Mouse (Mus musculus) lung, postnatal 36 days (tissue): ENCODE data around the gene Nfib.

Source experiments
- DNase-seq: peaks from one replicate; pipeline ENCODE4 v3.0.0; 2022; ENCODE audit warnings: mixed read lengths

Nfib gene

DNA sequence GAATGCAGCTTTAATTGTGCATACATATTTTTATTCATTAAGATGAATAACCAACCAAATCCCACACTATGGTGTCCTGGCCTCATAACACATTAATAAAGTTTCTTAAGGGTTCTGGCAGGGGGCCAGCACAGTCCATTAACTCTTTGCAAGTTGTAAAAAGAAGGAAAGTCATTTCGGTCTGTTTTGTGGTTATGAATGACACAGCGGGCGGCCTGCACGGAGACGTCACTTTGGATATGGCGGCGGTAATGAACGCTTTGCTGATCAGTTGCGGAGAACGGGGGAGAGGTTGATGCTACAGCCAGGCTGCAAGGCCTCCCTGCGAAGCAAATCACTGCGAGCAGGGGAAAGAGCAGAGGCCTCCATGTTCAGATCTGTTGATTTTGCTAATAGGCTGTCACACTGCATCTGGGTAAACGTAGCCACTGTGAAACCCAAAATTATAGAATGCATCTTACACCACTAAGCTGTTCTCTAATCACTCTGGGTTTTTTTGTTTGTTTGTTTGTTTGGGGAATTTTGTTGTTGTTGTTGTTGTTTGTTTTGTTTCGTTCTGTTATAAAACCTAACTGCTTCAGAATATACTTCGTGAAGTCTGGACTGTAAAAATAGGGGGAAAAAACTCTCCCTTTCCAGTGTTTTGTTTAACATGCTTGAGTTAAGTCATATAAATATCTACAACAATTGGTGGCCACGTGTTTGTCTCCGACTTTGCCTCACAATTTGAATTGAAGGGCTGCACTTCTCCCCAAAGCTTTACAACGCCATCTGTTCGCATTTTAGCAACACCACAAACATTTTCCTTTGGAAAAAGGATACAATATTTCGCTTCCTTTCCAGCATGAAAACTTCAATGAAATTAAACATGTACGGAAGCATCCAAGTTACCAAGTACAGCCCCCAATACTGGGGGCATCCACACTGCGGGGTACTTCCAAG is 296.8 kb downstream of the Nfib start:
- DNase-seq: no peak

GRCm38 (mm10) chr4:82406511-82406910 is 299.0 kb downstream of the Nfib start:
- DNase-seq: no peak

- no peak for DNase-seq
These were observed 299.8 kb downstream of the Nfib start for GRCm38 (mm10) chr4:82405791-82406190.

DNA sequence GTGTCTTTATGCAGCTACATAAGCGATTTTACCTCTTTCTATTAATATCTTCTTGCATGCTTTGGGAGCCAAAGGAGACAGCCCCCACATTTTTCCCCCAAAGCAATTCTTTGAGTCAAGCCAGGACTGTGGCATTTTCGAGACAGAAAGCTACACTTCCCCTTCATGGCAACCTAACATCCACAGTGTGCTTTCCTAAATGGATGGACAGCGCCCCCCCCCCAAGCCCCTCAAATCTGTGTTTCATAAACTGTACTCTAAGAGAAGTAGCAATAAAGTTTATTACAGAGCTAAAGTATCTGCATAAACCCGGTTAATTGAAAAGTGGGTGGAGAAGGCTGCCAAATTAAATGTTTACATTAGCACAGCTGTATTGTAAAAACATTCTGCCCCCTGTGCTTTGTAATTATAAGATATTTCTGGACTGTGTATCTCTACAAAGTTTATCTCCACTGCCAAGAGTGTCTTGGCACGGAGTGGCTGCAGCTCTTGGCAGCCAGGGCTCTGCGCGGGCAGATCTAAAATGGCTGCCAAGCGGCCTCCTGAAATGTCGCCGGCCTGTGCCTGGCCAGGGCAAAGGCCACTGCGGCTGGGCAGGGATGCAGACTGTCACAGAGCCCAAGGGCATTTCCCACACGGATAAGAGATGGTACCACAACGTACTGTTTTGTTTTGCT is 301.4 kb downstream of the Nfib start:
- peak; percentile 85 for DNase-seq

- no peak for DNase-seq
These were observed 302.9 kb downstream of the Nfib start for GRCm38 (mm10) chr4:82402666-82403065.

DNA sequence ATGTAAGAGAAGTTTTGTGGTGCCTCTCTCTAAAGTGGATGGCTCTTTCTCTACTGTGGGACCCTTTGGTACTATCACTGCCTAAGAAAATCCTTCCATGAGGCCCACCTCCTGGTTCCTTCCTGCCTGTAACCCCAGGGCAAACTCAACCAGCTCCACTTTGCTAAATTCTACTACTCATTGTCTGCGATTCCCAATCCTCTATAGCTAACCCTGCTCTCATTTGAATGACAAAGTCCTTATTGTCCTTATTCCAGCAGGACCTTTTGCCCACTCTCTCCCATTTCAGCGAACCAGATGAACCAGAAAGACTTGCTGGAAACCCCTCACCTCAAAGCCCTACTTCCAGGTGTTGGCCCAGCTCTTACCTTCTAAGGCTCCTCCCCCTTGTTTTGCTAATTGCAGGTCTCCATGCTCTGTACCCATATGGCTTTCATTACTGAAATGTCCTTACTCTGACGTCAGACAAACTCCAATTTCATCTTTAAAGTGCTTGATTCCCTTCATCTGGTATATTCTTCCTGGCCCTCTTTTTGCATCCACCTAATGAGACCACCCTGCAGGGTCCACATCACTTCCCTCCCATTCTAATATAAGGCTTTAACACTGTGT is 304.0 kb downstream of the Nfib start:
- no peak for DNase-seq

- DNase-seq: peak; percentile 85
These were observed 305.0 kb downstream of the Nfib start for GRCm38 (mm10) chr4:82400536-82400935.

GRCm38 (mm10) chr4:82399406-82400380 is 305.9 kb downstream of the Nfib start:
- DNase-seq: peak; percentile 74

DNA sequence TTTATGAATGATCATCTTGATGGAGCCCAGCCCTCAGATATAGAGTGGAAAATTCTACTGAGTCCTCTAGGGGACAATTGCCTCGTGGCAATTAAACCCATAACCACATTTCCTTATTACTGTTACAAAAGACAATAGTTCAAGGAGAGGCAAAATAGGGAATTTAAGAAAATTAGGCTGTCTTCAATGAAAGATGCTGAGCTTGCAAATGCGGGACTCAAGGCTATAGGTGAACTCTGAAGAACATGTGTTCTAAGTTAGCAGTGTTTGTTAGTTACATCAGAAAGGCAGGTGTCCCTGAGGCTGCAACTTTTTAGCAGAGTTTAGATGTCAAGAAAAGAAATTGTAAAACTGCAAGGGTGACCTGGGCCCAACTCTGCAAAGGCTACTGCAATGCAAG is 307.3 kb downstream of the Nfib start:
- DNase-seq: no peak

GRCm38 (mm10) chr4:82396805-82397204 is 308.7 kb downstream of the Nfib start:
- no peak for DNase-seq

DNA sequence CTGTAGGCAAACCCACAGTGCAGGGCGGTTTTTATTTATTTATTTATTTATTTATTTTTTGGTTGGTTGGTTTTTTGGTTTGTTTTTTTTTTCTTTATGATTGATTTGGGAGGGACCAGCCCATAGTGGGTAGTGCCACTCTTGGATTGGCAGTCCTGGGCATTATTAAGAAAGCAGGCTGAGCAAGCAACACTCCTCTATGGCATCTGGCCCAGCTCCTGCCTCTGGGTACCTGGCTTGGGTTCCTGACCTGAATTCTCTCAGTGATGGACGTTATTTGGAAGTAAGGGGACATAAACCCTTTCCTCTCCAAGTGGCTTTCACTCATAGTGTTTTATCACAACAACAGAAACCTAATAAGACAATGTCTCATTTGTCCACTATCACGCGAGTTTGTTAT is 309.5 kb downstream of the Nfib start:
- DNase-seq: no peak

- no peak for DNase-seq
These were observed 311.2 kb downstream of the Nfib start for GRCm38 (mm10) chr4:82394346-82394745.

DNA sequence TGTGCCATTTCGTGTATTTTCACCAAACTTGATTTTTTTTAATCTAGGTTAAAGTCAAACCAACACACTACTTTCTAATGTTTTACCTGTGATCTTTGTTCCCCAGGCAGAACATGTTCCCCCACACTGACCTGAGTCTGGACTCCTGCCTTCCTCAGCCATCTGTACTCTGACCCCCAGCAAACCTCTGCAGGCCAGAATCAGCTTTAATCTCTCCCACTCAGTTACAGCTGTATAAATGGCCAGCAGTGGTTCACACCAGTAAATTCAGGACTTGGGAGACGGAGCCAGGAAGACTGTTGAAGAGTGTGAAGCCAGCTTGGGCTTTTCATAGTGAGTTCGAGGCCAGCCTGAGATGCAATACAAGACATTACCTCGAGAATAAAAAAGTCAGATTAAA is 312.5 kb downstream of the Nfib start:
- DNase-seq: no peak

- DNase-seq: no peak
These were observed 313.1 kb downstream of the Nfib start for GRCm38 (mm10) chr4:82392496-82392895.

DNA sequence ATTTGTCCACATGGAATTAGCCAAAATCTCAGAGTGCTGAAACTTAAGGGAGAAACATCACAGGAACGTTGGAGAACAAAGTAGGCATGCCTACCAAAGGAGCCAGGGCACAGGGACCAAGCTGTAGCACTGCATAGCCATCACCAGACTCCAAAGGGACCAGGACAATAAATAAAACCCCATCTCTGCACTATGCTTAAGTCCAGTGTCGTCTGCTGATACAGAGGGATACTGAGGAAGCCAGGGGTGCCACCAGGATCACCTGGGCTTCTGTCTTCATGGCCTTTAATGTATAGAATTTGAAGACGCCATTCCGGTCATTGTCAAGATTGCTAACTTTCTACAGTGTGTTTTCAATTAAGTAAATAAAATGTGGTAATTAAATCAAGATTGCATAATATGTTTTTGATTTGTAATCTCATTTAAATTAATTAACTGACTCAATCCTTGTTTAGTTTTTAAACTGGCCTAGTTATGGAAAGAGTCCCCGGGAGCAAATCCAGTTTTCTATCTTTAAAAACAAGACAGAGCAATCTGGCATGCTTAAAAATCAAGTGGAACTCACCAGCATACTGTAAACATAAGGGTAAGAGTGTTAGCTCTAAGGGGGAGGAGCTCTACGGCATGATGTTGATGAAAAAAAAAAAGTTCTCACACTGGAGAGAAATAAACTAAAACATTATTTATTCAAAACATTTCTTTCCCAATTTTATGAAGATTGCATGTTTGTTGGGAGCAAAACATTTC is 313.7 kb downstream of the Nfib start:
- peak; percentile 54 for DNase-seq

DNA sequence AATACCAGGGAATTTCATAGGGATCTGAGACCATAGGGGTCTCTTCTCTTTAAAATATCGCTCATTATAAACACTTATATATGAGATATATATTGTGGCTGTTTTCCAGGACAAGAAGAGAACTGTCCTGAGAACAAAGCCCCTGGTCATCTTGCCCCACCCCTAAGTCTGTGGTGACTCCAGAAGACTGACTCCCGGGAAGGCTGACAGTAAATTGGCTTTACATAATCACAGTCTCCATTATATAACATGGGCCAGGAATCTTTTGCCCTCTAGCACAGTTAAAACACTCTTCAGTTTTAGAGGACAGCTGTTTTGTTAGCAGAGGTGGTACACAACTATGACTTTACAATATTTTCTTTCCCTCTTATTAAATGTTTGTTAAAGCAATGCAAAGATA is 315.0 kb downstream of the Nfib start:
- no peak for DNase-seq

GRCm38 (mm10) chr4:82389876-82390275 is 315.7 kb downstream of the Nfib start:
- DNase-seq: no peak

- DNase-seq: peak; percentile 74
These were observed 317.9 kb downstream of the Nfib start for GRCm38 (mm10) chr4:82387620-82388019.

GRCm38 (mm10) chr4:82386222-82386993 is 319.1 kb downstream of the Nfib start:
- DNase-seq: peak; percentile 41

DNA sequence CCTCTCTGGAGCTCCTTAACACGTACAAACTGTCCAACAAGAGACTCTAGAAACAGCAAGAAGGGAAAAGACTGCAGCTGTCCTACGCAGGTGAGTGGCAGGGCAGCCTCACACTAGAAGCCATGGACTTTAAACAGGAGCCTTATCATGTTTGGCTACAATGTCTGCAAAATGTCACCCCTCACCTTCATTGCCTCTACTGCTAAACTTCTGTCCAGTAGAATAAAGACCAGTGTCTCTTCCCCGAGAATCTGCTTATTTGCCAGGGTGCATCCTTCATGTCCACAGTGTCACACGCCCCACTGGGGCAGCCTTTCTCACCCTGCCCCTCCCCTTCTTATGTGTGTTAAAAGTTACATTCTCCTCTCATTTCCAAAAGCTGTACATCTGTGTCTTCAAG is 319.9 kb downstream of the Nfib start:
- DNase-seq: no peak
